Mouse (Mus musculus) stomach, embryonic 16.5 days (tissue): ENCODE measurements around the gene Pcbp3. TPM values are rescaled to one million over a fixed set of nuclear protein-coding genes. Genes with fewer than 3 reads are reported as not detected.
A peak's percentile ranks its signal among the peaks of the same experiment; 100 is the strongest.

Source experiments
- ATAC-seq: fragments of 200-750 bp; cut with Nextera tagmentation; 2 replicates; pipeline ENCODE4 v1.8.0; 2017; ENCODE audit warnings: moderate number of reproducible peaks, moderate TSS enrichment; ENCODE audit not compliant: insufficient read depth, low FRiP score
- H3K27ac ChIP-seq: fragments of 300-500 bp; sonication (generic); 2 replicates; pipeline ENCODE4 v1.5.1; 2014; ENCODE audit warnings: low read length
- H3K27me3 ChIP-seq: fragments of 300-500 bp; sonication (generic); 2 replicates; pipeline ENCODE4 v1.6.1; 2014; ENCODE audit warnings: low read length, control low read depth, mixed read lengths; ENCODE audit not compliant: control insufficient read depth, insufficient read depth
- H3K36me3 ChIP-seq: fragments of 300-500 bp; sonication (generic); 2 replicates; pipeline ENCODE4 v1.6.1; 2014; ENCODE audit warnings: low read length; ENCODE audit not compliant: control insufficient read depth, insufficient read depth
- H3K4me1 ChIP-seq: fragments of 300-500 bp; sonication (generic); 2 replicates; pipeline ENCODE4 v1.6.1; 2014; ENCODE audit warnings: low read length, control low read depth, mixed read lengths; ENCODE audit not compliant: control insufficient read depth, insufficient read depth
- H3K4me2 ChIP-seq: fragments of 300-500 bp; sonication (generic); 2 replicates; pipeline ENCODE4 v1.6.1; 2014; ENCODE audit warnings: low read depth, low read length, mixed read lengths
- H3K4me3 ChIP-seq: fragments of 300-500 bp; sonication (generic); replicated peaks from 2 replicates; pipeline ENCODE4 v1.5.1; 2014; ENCODE audit warnings: mild to moderate bottlenecking, low read length
- H3K9ac ChIP-seq: fragments of 300-500 bp; sonication (generic); 2 replicates; pipeline ENCODE4 v1.6.1; 2014; ENCODE audit warnings: low read length
- H3K9me3 ChIP-seq: fragments of 300-500 bp; sonication (generic); replicated peaks from 2 replicates; pipeline ENCODE4 v1.6.1; 2016; ENCODE audit warnings: low read length, control low read depth; ENCODE audit not compliant: control insufficient read depth
- WGBS: fragments of 180-500 bp; shearing (Covaris S2); extraction: QIAGEN DNeasy Blood & Tissue Kit; methylation state at CpG from one replicate; pipeline ENCODE4 v1.1.7; 2014; 5-methylcytosine and 5-hydroxymethylcytosine counted together
- polyA plus RNA-seq: library from polyadenylated mRNA; unstranded; fragments of >200 nt; fragmentation: Nextera tagmentation; extraction: Ambion mirVana; gene quantifications from 2 replicates; pipeline ENCODE4 v1.2.1, GENCODE M21; 2015

The Pcbp3 gene
- 37.3 and 41.8 TPM in 2 replicates for polyA plus RNA-seq

DNA sequence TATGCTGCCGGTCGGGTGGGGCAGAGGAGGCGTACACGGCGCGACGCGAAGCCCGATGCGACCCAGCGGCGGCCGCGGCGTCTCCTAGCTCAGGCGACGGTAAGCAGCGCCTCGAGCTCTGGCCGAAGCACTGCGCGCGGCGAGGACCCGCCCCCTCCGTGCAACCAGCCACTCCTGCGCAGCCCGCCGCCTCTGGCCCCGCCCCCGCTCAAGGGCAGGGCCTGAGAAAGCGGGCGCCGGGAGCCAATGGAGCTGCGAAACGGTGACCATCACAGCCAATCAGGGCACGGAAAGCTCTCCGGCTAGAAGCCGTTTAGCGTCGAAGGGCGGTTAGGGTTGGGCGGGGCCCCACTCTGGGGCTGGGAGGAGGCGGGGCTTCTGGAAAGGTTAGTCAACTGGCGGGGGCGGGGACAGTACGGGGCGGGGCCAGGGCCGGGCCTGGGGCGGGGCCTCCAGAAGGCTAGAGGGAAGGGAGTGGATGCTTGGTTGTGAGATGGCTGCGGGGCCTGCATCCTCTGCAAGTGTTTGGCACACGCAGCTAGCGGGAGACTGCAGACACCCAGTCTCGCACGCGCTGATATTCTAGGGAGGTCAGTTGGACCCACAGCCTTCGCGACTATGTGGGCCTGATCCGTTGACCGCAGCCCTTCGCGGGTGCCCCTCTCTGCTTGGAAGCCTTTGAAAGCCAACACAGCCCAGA lies at the start of gene Pcbp3:
Pcbp3 (minus strand) TSS at position 98 of the 700 bp plus-strand sequence.
- Histone ChIP-seq H3K9ac (peak within 1 kb of the TSS; percentile 83), H3K27ac (peak within 1 kb of the TSS; percentile 54), H3K4me3 (peak within 1 kb of the TSS; percentile 68), H3K27me3 (no peaks in the 10 kb centered on the region), H3K4me2 (peak within 1 kb of the TSS; percentile 97), H3K36me3 (no peaks in the 10 kb centered on the region), H3K4me1 (peaks cover 20% of the 10 kb centered on the region), H3K9me3 (no peaks in the 10 kb centered on the region)
- 3% methylated on average over 62 of the region's 62 CpGs for WGBS
- ATAC-seq = peak; percentile 98

DNA sequence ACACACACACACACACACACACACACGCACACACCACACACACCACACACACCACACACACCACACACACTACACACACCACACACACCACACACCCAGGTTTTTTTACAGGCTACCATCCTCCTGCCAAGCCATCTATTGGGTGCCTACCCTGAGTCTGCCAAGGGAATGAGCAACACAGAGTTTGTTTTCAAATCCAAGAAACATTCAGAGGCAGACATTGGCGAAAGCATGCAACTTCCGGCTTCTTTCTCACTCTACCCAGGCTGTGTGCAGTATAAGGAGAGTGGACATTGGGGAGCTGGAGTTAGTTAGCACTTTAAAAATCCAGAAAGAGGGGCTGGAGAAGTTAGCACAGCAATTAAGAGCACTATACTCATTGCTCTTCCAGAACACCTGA lies 47.0 kb upstream of the Pcbp3 start:
- Histone ChIP-seq H3K27ac (no peak overlapping the region), H3K27me3 (no peaks in the 10 kb centered on the region), H3K9ac (no peak overlapping the region), H3K4me3 (no peak overlapping the region), H3K9me3 (no peaks in the 10 kb centered on the region), H3K4me2 (no peak overlapping the region), H3K4me1 (peaks cover 6% of the 10 kb centered on the region; the same call in 1 of the 2 replicates), H3K36me3 (no peaks in the 10 kb centered on the region)
- ATAC-seq = no peak
- whole genome bisulfite sequencing = 84% methylated on average over 3 of the region's 3 CpGs

DNA sequence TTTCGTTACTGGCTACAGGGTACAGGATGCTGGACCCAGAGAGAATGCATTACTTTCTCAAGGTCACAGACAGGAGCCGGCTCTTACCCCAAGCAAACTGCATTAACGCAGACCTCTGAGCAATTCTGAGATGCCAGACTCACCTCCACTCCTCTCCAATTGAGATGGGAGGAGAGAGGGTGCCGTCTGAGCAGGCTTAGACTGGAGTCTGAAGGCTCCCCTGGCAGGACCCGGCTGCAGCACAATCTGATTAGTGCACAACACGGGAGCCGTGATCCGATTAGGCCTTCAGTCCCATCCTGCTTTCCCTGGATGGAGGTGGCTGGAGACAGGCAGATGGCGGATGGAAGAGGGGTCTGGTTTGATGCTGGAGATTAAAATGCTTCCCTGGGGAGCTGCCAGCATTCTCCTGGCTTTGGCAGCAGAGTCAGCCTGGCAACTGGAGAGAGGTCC lies 46.4 kb upstream of the Pcbp3 start:
- no peaks in the 10 kb centered on the region for H3K27me3 ChIP-seq
- H3K27ac ChIP-seq = peak overlapping the region; percentile 61
- WGBS = 29% methylated on average over 9 of the region's 9 CpGs
- no peaks in the 10 kb centered on the region for H3K9me3 ChIP-seq
- peak; percentile 70 for ATAC-seq
- no peak overlapping the region for H3K4me2 ChIP-seq
- no peaks in the 10 kb centered on the region for H3K36me3 ChIP-seq
- H3K4me3 ChIP-seq = no peak overlapping the region
- H3K9ac ChIP-seq = peak overlapping the region; percentile 16; the same call in 1 of the 2 replicates
- peaks cover 6% of the 10 kb centered on the region; the same call in 1 of the 2 replicates for H3K4me1 ChIP-seq

DNA sequence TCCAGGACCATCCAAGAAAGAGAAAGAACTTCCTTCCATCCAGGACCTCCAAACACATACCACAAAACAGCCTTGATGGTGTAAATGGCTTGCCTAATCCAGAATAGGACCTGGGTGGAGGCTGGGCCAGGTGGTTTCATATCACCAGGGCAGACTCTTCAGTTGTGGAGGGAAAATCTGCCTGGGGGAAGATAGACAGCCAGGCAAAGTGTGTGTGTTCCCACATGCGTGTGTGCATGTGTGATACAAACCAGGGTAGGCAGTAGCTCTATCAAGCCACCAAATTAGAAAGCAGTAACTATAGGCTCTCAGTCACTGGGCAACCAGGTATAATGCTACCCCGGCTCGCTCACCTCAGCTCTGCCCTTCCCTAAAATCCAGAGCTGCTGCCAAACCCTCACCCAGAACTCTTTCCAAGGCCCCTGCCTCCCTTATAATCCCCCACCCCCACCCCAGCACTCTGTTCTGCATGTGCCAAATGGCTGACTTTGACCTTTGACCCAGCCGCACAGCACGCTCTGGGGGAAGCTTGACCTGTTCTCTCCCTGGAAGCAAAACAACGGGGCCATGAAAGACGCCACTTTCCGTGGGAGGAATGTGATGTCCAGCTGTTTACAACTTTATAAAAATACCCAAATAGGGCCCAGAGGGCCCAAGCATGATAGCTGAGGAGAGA lies 45.9 kb upstream of the Pcbp3 start:
- H3K27ac ChIP-seq = peak overlapping the region; percentile 61; the same call in 1 of the 2 replicates
- 45% methylated on average over 8 of the region's 8 CpGs for WGBS
- 0 out of 2 replicates have a peak, but pooled peaks have one; percentile 19 for ATAC-seq

DNA sequence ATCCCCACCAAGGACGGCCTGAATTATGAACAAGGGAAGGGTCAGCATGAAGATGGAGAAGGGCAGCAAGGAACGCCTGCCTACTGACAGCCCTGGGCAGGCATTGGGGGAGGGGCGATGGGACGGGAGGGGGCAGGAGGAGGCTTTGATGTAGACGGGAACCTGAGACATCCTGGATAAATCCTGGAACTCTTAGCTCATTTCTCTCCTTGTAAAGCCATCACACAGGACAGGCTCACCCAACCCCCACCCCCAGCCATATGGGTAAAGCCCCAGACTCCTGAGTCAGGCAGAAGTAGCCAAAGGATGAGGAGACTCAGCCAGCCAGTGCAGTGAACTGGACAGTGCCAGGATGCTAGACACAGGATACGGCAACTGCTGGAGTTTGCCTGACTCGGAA lies 43.2 kb upstream of the Pcbp3 start:
- Histone ChIP-seq H3K4me2 (no peak overlapping the region), H3K4me3 (no peak overlapping the region), H3K27me3 (no peaks in the 10 kb centered on the region), H3K9me3 (0 out of 2 replicates have a peak, but pooled peaks cover 3% of the 10 kb centered on the region), H3K27ac (no peak overlapping the region), H3K9ac (no peak overlapping the region), H3K4me1 (peaks cover 6% of the 10 kb centered on the region; the same call in 1 of the 2 replicates), H3K36me3 (no peaks in the 10 kb centered on the region)
- ATAC-seq = no peak
- WGBS = 20% methylated on average over 7 of the region's 7 CpGs

More for the DNA sequence above, 45.9 kb upstream of the Pcbp3 start:
- Histone ChIP-seq H3K4me1 (peaks cover 6% of the 10 kb centered on the region; the same call in 1 of the 2 replicates), H3K9ac (no peak overlapping the region), H3K36me3 (no peaks in the 10 kb centered on the region), H3K27me3 (no peaks in the 10 kb centered on the region), H3K4me2 (no peak overlapping the region), H3K4me3 (no peak overlapping the region), H3K9me3 (no peaks in the 10 kb centered on the region)

DNA sequence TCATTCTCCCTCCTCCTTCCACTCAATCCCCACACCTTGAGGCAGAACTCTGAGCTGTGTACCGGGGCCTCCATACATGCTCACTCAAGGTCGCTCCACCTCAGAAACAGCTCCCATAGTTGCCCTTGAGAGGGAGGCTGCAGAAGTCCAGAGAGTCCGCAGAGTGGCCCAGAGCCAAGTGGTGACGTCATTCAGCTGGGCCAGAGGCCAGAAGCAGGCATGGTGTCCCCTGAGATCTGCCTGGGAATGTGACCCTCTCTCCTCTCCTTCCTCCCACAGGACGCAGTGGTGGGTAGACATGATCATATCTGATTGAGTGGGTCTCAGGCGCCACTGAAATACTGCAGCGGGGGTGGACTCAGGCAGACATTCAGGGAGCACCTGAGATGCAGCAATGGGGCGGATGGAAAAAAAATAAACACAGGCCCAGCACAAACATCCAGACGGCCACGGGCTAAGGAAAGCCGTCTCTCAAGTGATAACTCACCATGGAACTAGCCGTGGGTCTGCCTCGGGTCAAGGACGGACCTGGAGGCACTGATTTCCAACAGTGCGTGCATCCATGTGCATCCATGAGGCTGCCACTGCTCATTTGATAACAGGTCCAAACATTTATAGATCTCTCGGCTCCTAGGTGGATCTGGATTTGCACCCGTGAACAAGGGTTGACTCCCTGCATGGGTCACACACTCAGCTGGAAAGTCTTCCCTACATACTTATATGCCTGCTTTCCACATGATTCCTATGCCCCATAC lies 36.2 kb upstream of the Pcbp3 start:
- ATAC-seq = peak; percentile 71
- Histone ChIP-seq H3K9ac (no peak overlapping the region), H3K27ac (no peak overlapping the region), H3K36me3 (no peaks in the 10 kb centered on the region), H3K4me2 (no peak overlapping the region), H3K27me3 (no peaks in the 10 kb centered on the region), H3K9me3 (0 out of 2 replicates have a peak, but pooled peaks cover 3% of the 10 kb centered on the region), H3K4me3 (no peak overlapping the region), H3K4me1 (no peaks in the 10 kb centered on the region)
- 56% methylated on average over 17 of the region's 17 CpGs for WGBS

DNA sequence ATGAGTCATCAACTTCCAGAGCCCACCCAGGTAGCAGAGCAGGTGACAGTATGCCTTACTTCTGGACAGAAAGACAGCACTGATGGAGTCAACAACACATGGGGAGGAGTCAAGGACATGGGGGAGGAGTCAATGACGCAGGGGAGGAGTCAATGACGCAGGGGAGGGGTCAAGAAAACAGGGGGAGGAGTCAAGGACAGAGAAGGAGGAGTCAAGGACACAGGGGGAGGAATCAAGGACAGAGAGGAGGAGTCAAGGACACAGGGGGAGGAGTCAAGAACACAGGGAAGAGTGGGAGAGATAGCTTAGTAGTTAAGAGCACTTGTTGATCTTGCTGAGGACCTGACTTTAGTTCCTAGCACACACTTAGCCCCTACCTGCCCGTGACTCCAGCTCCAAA lies 30.8 kb upstream of the Pcbp3 start:
- no peak for ATAC-seq
- Histone ChIP-seq H3K36me3 (no peaks in the 10 kb centered on the region), H3K4me2 (no peak overlapping the region)

DNA sequence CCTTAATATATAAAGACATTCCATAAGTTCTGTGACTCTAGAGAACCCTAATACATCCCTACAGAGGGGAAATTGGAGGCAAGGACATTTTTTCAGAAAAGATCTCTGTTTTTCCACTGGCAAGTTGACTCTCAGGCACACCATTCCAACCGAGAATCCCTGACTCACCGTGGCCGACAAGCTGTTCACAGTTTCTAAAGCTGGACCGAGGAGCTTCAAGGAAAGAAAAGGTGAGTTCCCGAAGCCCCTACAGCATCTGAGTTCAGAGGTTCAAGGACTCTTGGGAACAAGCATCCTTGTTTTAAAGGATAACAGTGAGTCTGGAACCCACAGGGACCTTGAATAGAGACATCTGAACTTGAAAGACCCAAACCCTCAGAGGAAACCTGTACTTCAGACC lies 26.9 kb upstream of the Pcbp3 start:
- no peak for ATAC-seq
- Histone ChIP-seq H3K4me1 (no peaks in the 10 kb centered on the region), H3K4me2 (no peak overlapping the region), H3K27me3 (no peaks in the 10 kb centered on the region), H3K36me3 (no peaks in the 10 kb centered on the region), H3K9ac (no peak overlapping the region), H3K27ac (no peak overlapping the region), H3K4me3 (no peak overlapping the region), H3K9me3 (no peaks in the 10 kb centered on the region)
- WGBS = 89% methylated on average over 5 of the region's 5 CpGs

More for the DNA sequence above, 30.8 kb upstream of the Pcbp3 start:
- H3K9me3 ChIP-seq = no peaks in the 10 kb centered on the region
- H3K9ac ChIP-seq = no peak overlapping the region
- H3K4me1 ChIP-seq = no peaks in the 10 kb centered on the region
- H3K4me3 ChIP-seq = no peak overlapping the region
- H3K27ac ChIP-seq = no peak overlapping the region
- WGBS = 55% methylated on average over 3 of the region's 3 CpGs
- H3K27me3 ChIP-seq = no peaks in the 10 kb centered on the region
